Mouse (Mus musculus): Measurements from ENCODE around the gene Cntnap2. TPM values are rescaled to one million over a fixed set of nuclear protein-coding genes. Genes with fewer than 3 reads are reported as not detected.
"Not testable (repeated sequence)": the region's sequence is repeated elsewhere in the genome, so short reads cannot be mapped to it uniquely, and the experiment has no call there.

Gene Cntnap2
- polyA plus RNA-seq, 1 experiment from 2014 or later: 1.1 TPM

- not testable (repeated sequence) for H3K4me3 ChIP-seq (ENCODE audit: low read length); H3K36me3 ChIP-seq (ENCODE audit: control insufficient read depth, insufficient read depth, low read length); H3K27me3 ChIP-seq (ENCODE audit: control insufficient read depth, insufficient read depth, low read depth, low read length); ATAC-seq (ENCODE audit: low read depth); H3K9ac ChIP-seq (ENCODE audit: low read length); H3K27ac ChIP-seq (ENCODE audit: low read length); H3K4me1 ChIP-seq (replicated peaks; ENCODE audit: control insufficient read depth, insufficient read depth, low read length); H3K9me3 ChIP-seq (ENCODE audit: control insufficient read depth, low read length)
- peak overlapping the region; percentile 32; the same call in 1 of the 2 replicates for H3K4me2 ChIP-seq (ENCODE audit: low read depth, low read length)
- 21% methylated on average over 10 of the region's 10 CpGs for WGBS
These were observed 2116.4 kb downstream of the Cntnap2 start for GRCm38 (mm10) chr6:47175356-47176156.

DNA sequence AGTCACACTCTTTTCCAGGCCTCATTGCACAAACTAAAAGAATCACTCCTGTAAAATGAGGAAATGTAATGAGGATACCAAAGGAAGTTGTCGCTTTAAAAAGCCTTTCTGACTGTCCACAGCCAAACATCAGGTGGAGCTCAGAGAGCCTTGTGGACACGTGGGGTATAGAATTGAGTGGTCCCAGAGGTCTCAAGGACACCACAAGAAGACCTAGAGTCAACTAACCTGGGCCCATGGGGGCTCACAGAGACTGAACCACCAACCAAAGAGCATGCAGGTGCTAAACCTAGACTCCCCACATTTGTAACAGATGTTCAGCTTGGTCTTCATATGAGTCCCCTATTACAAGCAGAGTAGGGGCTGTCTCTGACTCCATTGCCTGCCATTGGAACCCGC lies 2117.0 kb downstream of the Cntnap2 start:
- H3K9ac ChIP-seq (ENCODE audit: low read length); H3K4me3 ChIP-seq (ENCODE audit: low read length); H3K4me2 ChIP-seq (ENCODE audit: low read depth, low read length); H3K36me3 ChIP-seq (ENCODE audit: control insufficient read depth, insufficient read depth, low read length); ATAC-seq (ENCODE audit: low read depth); H3K27me3 ChIP-seq (ENCODE audit: control insufficient read depth, insufficient read depth, low read depth, low read length); H3K4me1 ChIP-seq (replicated peaks; ENCODE audit: control insufficient read depth, insufficient read depth, low read length); H3K27ac ChIP-seq (ENCODE audit: low read length); H3K9me3 ChIP-seq (ENCODE audit: control insufficient read depth, low read length): not testable (repeated sequence)
- WGBS: 65% methylated on average over 3 of the region's 3 CpGs

GRCm38 (mm10) chr6:47181372-47181771 lies 2122.2 kb downstream of the Cntnap2 start:
- H3K4me1 ChIP-seq (replicated peaks; ENCODE audit: control insufficient read depth, insufficient read depth, low read length); H3K9ac ChIP-seq (ENCODE audit: low read length); H3K27me3 ChIP-seq (ENCODE audit: control insufficient read depth, insufficient read depth, low read depth, low read length); H3K4me3 ChIP-seq (ENCODE audit: low read length); H3K27ac ChIP-seq (ENCODE audit: low read length); H3K4me2 ChIP-seq (ENCODE audit: low read depth, low read length); H3K9me3 ChIP-seq (ENCODE audit: control insufficient read depth, low read length); H3K36me3 ChIP-seq (ENCODE audit: control insufficient read depth, insufficient read depth, low read length); ATAC-seq (ENCODE audit: low read depth): not testable (repeated sequence)
- 56% methylated on average over 5 of the region's 5 CpGs for WGBS

- Histone ChIP-seq H3K4me1 (replicated peaks; ENCODE audit: control insufficient read depth, insufficient read depth, low read length) (no peaks in the 10 kb centered on the region), H3K4me3 (ENCODE audit: low read length) (no peak overlapping the region), H3K9me3 (ENCODE audit: control insufficient read depth, low read length) (no peaks in the 10 kb centered on the region), H3K27me3 (ENCODE audit: control insufficient read depth, insufficient read depth, low read depth, low read length) (no peaks in the 10 kb centered on the region), H3K4me2 (ENCODE audit: low read depth, low read length) (no peak overlapping the region), H3K36me3 (ENCODE audit: control insufficient read depth, insufficient read depth, low read length) (no peaks in the 10 kb centered on the region), H3K27ac (ENCODE audit: low read length) (no peak overlapping the region), H3K9ac (ENCODE audit: low read length) (no peak overlapping the region)
- 54% methylated on average over 2 of the region's 2 CpGs for WGBS
- no peak for ATAC-seq (ENCODE audit: low read depth)
These were observed 2123.1 kb downstream of the Cntnap2 start for GRCm38 (mm10) chr6:47182252-47182651.

GRCm38 (mm10) chr6:47182756-47183155 lies 2123.6 kb downstream of the Cntnap2 start:
- H3K27me3 ChIP-seq (ENCODE audit: control insufficient read depth, insufficient read depth, low read depth, low read length): no peaks in the 10 kb centered on the region
- H3K36me3 ChIP-seq (ENCODE audit: control insufficient read depth, insufficient read depth, low read length): no peaks in the 10 kb centered on the region
- H3K4me3 ChIP-seq (ENCODE audit: low read length): no peak overlapping the region
- no peak overlapping the region for H3K4me2 ChIP-seq (ENCODE audit: low read depth, low read length)
- no peak for ATAC-seq (ENCODE audit: low read depth)
- H3K9me3 ChIP-seq (ENCODE audit: control insufficient read depth, low read length): no peaks in the 10 kb centered on the region
- 35% methylated on average over 1 of the region's 1 CpGs for WGBS
- no peak overlapping the region for H3K27ac ChIP-seq (ENCODE audit: low read length)
- no peak overlapping the region for H3K9ac ChIP-seq (ENCODE audit: low read length)
- no peaks in the 10 kb centered on the region for H3K4me1 ChIP-seq (replicated peaks; ENCODE audit: control insufficient read depth, insufficient read depth, low read length)

DNA sequence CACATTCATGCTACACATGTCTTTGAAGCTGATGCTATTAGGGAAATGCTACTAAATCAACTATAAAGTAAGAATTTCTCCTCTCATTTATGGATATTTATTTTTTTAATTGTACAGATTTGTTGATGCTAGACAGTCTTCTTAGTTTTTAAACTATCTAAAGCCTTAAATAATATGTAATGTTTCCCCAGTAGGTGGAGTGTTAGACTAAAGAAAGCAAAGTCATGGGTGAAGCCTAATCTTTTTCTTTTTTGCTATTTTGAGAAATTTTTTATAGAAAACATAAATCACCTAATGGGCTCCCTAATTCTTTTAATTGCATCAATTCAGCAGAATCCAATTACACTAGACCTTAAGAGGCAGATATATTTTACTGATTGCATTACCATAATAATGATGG lies 2124.7 kb downstream of the Cntnap2 start:
- not testable (repeated sequence) for H3K27me3 ChIP-seq (ENCODE audit: control insufficient read depth, insufficient read depth, low read depth, low read length); H3K27ac ChIP-seq (ENCODE audit: low read length)

GRCm38 (mm10) chr6:47188193-47188592 lies 2129.0 kb downstream of the Cntnap2 start:
- 61% methylated on average over 7 of the region's 7 CpGs for WGBS
- Histone ChIP-seq H3K36me3 (ENCODE audit: control insufficient read depth, insufficient read depth, low read length) (no peaks in the 10 kb centered on the region), H3K9ac (ENCODE audit: low read length) (no peak overlapping the region), H3K27ac (ENCODE audit: low read length) (no peak overlapping the region), H3K4me2 (ENCODE audit: low read depth, low read length) (no peak overlapping the region), H3K4me1 (replicated peaks; ENCODE audit: control insufficient read depth, insufficient read depth, low read length) (no peaks in the 10 kb centered on the region), H3K9me3 (ENCODE audit: control insufficient read depth, low read length) (no peaks in the 10 kb centered on the region), H3K4me3 (ENCODE audit: low read length) (no peak overlapping the region), H3K27me3 (ENCODE audit: control insufficient read depth, insufficient read depth, low read depth, low read length) (no peaks in the 10 kb centered on the region)
- no peak for ATAC-seq (ENCODE audit: low read depth)

More for the DNA sequence above, 2124.7 kb downstream of the Cntnap2 start:
- ATAC-seq (ENCODE audit: low read depth); H3K9ac ChIP-seq (ENCODE audit: low read length); H3K4me1 ChIP-seq (replicated peaks; ENCODE audit: control insufficient read depth, insufficient read depth, low read length); H3K9me3 ChIP-seq (ENCODE audit: control insufficient read depth, low read length); H3K36me3 ChIP-seq (ENCODE audit: control insufficient read depth, insufficient read depth, low read length); H3K4me3 ChIP-seq (ENCODE audit: low read length); H3K4me2 ChIP-seq (ENCODE audit: low read depth, low read length): not testable (repeated sequence)

DNA sequence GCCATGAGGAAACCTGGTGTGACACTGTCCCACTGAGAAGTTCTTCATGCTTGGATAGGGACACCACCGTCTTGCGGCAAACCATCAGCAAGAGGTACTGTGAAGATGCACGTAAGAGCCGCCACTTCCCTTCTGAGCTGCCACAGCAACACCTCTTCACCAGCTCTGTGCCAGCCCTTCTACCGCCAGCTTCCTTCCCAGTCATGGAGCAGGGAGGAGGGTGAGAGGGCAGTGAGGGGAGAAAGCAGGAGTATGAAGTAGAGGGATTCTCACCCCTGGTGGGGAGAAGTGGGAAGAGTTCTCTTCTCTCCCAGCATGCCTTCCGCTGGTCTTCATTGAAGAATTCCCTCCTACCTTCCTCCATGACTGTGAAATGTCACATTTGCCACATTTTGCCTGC lies 2129.4 kb downstream of the Cntnap2 start:
- not testable (repeated sequence) for H3K27ac ChIP-seq (ENCODE audit: low read length); H3K9ac ChIP-seq (ENCODE audit: low read length); H3K9me3 ChIP-seq (ENCODE audit: control insufficient read depth, low read length); H3K4me2 ChIP-seq (ENCODE audit: low read depth, low read length); H3K36me3 ChIP-seq (ENCODE audit: control insufficient read depth, insufficient read depth, low read length); H3K4me3 ChIP-seq (ENCODE audit: low read length); H3K27me3 ChIP-seq (ENCODE audit: control insufficient read depth, insufficient read depth, low read depth, low read length); ATAC-seq (ENCODE audit: low read depth); H3K4me1 ChIP-seq (replicated peaks; ENCODE audit: control insufficient read depth, insufficient read depth, low read length)
- 81% methylated on average over 6 of the region's 6 CpGs for WGBS

DNA sequence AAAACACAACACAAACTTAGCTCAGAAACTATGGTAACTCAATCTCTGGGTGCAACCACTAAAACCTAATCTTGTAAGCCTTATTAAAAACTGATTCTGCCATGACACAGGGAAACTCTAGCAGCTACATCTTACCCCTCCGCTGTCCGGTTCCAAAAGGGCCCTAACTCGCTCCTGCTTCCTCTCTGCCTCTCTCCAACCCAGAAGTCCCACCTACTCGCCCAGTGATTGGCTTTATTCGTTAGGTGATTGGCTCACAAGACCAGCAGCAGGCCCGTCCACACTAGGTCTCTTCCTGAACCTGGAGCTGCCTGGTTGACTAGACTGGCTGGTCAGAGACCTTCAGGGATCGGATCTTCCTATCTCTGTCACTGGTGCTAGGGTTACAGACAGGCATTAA lies 2131.1 kb downstream of the Cntnap2 start:
- Histone ChIP-seq H3K4me2 (ENCODE audit: low read depth, low read length) (no peak overlapping the region), H3K9ac (ENCODE audit: low read length) (no peak overlapping the region), H3K27ac (ENCODE audit: low read length) (no peak overlapping the region), H3K4me1 (replicated peaks; ENCODE audit: control insufficient read depth, insufficient read depth, low read length) (no peaks in the 10 kb centered on the region), H3K27me3 (ENCODE audit: control insufficient read depth, insufficient read depth, low read depth, low read length) (no peaks in the 10 kb centered on the region), H3K4me3 (ENCODE audit: low read length) (no peak overlapping the region), H3K9me3 (ENCODE audit: control insufficient read depth, low read length) (no peaks in the 10 kb centered on the region), H3K36me3 (ENCODE audit: control insufficient read depth, insufficient read depth, low read length) (no peaks in the 10 kb centered on the region)
- 66% methylated on average over 7 of the region's 7 CpGs for WGBS
- no peak for ATAC-seq (ENCODE audit: low read depth)
